Mouse (Mus musculus): ENCODE results near the gene Tmem129. TPM values are rescaled to one million over a fixed set of nuclear protein-coding genes. Genes with fewer than 3 reads are reported as not detected.
A peak's percentile ranks its signal among the peaks of the same experiment; 100 is the strongest.

Gene Tmem129
- total RNA-seq (2021) = 10 to 100 TPM; 25.9 to 28.5 TPM
- long read RNA-seq, experiment 1, transcript Tmem129-201 (4 exons, 2,828 nt) = major isoform, 35 of 57 reads
- long read RNA-seq, experiment 1, transcript Tmem129-203 (4 exons, 2,369 nt) = minor isoform, 7 of 57 reads
- long read RNA-seq, experiment 1, partial matches to known transcripts = 8 of 57 reads
- long read RNA-seq, experiment 1, other reads (novel, unspliced or antisense) = 7 of 57 reads
- long read RNA-seq, experiment 2, transcript Tmem129-201 (4 exons, 2,828 nt) = major isoform, 11 of 17 reads
- long read RNA-seq, experiment 2, partial matches to known transcripts = 1 of 17 reads
- long read RNA-seq, experiment 2, other reads (novel, unspliced or antisense) = 2 of 17 reads

GRCm38 (mm10) chr5:33657787-33658663 is at the start of gene Tmem129, which contains the start of gene Tacc3:
TSS of gene Tmem129 (minus strand) at chr5:33658416.
TSS of gene Tacc3 (plus strand) at chr5:33658128.
- peak; percentile 98 for DNase-seq

GRCm38 (mm10) chr5:33707163-33707562 is 48.9 kb upstream of the Tmem129 start:
- no peak for DNase-seq

GRCm38 (mm10) chr5:33706350-33706629 is 48.1 kb upstream of the Tmem129 start:
- no peak for DNase-seq

- DNase-seq = no peak
These were observed 47.6 kb upstream of the Tmem129 start for GRCm38 (mm10) chr5:33705612-33706349.

GRCm38 (mm10) chr5:33704945-33705611 is 46.9 kb upstream of the Tmem129 start:
- no peak for DNase-seq

- no peak for DNase-seq
These were observed 45.8 kb upstream of the Tmem129 start for GRCm38 (mm10) chr5:33703999-33704398.

- no peak for DNase-seq
These were observed 43.6 kb upstream of the Tmem129 start for GRCm38 (mm10) chr5:33701832-33702231.

GRCm38 (mm10) chr5:33700010-33700409 is 41.8 kb upstream of the Tmem129 start:
- DNase-seq = peak in 1 of 2 experiments; percentile 39

GRCm38 (mm10) chr5:33698669-33699068 is 40.5 kb upstream of the Tmem129 start:
- no peak for DNase-seq

- DNase-seq = no peak
These were observed 39.8 kb upstream of the Tmem129 start for GRCm38 (mm10) chr5:33697947-33698512.

- no peak for DNase-seq
These were observed 39.3 kb upstream of the Tmem129 start for GRCm38 (mm10) chr5:33697534-33697933.

- DNase-seq = no peak
These were observed 38.2 kb upstream of the Tmem129 start for GRCm38 (mm10) chr5:33696430-33696829.

- no peak for DNase-seq
These were observed 37.5 kb upstream of the Tmem129 start for GRCm38 (mm10) chr5:33695718-33696121.

- peak; percentile 34 to 46 for DNase-seq
These were observed 36.9 kb upstream of the Tmem129 start for GRCm38 (mm10) chr5:33694848-33695717.

GRCm38 (mm10) chr5:33694461-33694847 is 36.2 kb upstream of the Tmem129 start:
- no peak for DNase-seq

GRCm38 (mm10) chr5:33692393-33692792 is 34.2 kb upstream of the Tmem129 start:
- DNase-seq = peak in 1 of 2 experiments; percentile 22

GRCm38 (mm10) chr5:33689852-33690645 is 31.8 kb upstream of the Tmem129 start:
- peak; percentile 16 to 27 for DNase-seq

GRCm38 (mm10) chr5:33689221-33689844 is 31.1 kb upstream of the Tmem129 start:
- DNase-seq = no peak

Data from adrenal gland, postnatal 36 days (tissue).